Mouse (Mus musculus) intestine, embryonic 16.5 days (tissue): ENCODE data around the gene Akap11. TPM values are rescaled to one million over a fixed set of nuclear protein-coding genes. Genes with fewer than 3 reads are reported as not detected.

Experiments
- polyA plus RNA-seq: library from polyadenylated mRNA; unstranded; fragments of >200 nt; fragmentation: Nextera tagmentation; extraction: Ambion mirVana; gene quantifications from 2 replicates; pipeline ENCODE4 v1.2.1, GENCODE M21; 2015

The Akap11 gene
- polyA plus RNA-seq, 1 experiment from 2014 or later: 12.1 TPM

Other genes with a start within 250 kb of the Akap11 start
- 0.33 and 0.47 TPM in 2 replicates for gene Tnfsf11, start 228.8 kb downstream of the Akap11 start, polyA plus RNA-seq
- gene Dgkh, start 196.0 kb upstream of the Akap11 start, polyA plus RNA-seq: 0.68 and 0.73 TPM in 2 replicates